Mouse (Mus musculus): ENCODE measurements around the gene Ccdc114.
"Not testable (repeated sequence)": the region's sequence is repeated elsewhere in the genome, so short reads cannot be mapped to it uniquely, and the experiment has no call there.

Ccdc114 gene

DNA sequence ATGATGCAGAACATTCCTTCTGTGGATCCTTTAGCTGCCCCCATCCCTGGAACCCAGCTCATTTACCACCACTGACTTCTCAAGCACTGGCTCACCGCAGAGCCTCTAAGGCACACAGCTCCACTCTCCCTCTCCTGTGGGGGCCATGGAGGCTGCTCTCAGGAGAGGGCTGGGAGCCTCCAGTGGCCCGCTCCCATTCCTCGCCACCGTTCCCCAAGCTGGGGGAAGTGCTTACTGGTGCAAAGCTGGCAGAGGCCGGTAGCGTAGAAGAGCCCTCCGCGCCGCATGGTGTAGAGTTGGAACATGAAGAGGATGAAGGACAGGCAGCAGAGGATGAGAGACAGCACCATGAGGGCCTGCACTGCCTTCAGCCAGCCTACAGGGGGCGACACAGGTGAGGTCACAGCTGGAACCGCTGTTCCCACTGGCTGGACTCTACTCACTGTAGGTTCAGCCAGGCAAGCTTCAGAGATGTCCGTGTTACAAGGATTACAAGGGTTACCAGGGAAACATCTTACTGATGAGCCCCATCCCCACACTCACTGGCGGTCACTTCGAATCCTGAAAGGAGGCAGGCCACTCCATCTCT is 4.7 kb upstream of the Ccdc114 start:
- in situ Hi-C loops (cut with MboI, MseI) = no loop called here

- in situ Hi-C loops (cut with MboI, MseI) = loop anchor here (5.0 kb wide), 2 partner anchors 117 to 177 kb away; no protein-coding TSS in a partner anchor
Observed at GRCm38 (mm10) chr7:45919761-45920160, 4.1 kb upstream of the Ccdc114 start.

- in situ Hi-C loops (cut with MboI, MseI) = loop anchor here (5.0 kb wide), 2 partner anchors 118 to 178 kb away; no protein-coding TSS in a partner anchor
Observed at GRCm38 (mm10) chr7:45920583-45921241, 3.2 kb upstream of the Ccdc114 start.

DNA sequence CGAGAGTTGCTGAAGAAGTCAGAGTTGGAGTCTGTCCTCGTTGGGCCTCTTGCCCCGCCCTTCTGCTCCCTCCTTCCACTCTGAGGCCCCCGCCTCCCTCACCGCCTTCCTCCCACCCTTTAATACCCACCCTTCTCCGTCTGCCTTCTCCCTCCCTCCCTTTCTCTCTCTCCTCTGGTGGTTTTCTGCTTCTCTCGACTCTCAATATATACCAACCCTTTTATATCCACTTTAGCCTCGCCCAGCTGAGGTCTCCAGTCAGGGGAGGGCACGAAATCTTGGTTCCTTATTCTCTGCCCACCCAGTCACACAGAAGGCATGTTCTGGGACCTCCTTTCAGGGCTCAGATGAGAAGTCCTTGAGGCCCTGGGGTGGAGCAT is 2.6 kb upstream of the Ccdc114 start, which contains the start of gene Emp3:
Gene Emp3 (minus strand): TSS at position 163 of the 380 bp plus-strand sequence.
- in situ Hi-C loops (cut with MboI, MseI) = loop anchor here (5.0 kb wide), 2 partner anchors 119 to 179 kb away; no protein-coding TSS in a partner anchor

DNA sequence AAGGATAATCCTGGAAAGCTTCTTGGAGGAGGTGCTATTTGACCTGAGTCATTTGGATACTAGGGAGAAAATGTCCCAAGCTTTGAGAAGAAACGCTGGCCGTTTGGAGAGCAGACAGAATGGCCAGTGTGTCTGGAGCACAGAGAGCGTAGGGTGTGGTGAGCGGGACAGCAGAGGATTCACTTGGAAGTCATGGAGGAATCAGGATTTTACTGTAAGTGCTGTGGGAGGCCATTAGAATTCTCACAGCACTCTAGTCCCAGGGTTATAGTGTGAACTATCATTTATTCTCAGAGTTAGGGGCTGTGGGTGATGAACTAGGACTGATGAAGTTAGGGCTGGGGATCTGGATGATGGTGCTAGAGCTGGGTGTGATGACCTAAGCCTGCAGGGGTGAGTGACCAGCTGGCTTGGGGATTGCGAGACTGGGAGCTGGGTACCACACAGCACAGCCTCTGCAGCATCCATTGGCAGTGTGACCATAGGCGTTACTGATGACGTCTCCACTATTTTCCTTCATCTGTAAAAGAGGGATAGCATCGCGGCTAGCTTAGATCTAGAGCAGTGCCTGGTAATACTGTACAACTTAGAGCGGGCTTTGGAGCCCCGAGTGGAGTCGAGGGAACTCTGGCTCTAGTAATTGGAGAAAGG is 1.8 kb upstream of the Ccdc114 start:
- in situ Hi-C loops (cut with MboI, MseI) = loop anchor here (5.0 kb wide), 2 partner anchors 120 to 180 kb away; no protein-coding TSS in a partner anchor

DNA sequence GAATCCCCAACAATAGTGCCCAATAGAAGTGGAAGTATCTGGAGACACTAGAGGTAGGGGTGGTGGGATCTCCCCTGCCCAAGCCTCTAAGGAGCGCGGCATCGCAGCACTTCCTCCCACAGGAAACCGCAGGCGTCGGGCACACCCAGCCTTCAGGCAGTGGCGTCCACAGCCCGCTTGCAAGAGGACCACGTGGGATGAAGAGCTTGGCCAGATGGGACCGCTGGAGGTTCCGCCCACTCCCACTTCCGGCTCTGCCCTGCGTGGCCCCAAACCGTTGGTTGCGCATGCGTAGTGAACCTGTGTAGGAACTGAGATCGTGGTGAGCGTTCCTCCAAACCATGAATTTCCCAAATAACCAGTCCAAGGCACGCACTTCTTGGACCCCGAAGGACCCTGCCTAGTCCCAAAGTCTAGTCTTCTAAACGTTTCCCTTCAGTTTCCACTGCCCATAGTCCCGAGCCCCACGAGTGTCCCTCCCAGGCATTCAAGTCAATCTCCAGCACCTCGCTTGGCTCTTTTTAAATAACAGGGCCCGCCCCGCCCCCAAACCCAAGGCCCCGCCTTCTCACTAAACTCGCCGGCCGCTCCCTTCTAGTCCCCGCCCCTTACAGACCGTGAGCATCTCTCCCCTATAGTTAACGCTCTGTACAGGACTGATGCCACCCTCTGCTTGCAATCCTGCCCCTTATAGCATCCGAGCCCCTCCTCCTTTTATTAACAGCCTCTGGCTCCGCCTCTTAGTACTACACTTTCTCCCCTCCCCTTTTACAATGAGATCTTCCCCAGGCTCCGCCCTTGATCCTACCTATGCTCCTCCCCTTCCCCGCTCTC is 727 bp upstream of the Ccdc114 start:
- in situ Hi-C loops (cut with MboI, MseI) = loop anchor here (5.0 kb wide), 2 partner anchors 121 to 181 kb away; no protein-coding TSS in a partner anchor

DNA sequence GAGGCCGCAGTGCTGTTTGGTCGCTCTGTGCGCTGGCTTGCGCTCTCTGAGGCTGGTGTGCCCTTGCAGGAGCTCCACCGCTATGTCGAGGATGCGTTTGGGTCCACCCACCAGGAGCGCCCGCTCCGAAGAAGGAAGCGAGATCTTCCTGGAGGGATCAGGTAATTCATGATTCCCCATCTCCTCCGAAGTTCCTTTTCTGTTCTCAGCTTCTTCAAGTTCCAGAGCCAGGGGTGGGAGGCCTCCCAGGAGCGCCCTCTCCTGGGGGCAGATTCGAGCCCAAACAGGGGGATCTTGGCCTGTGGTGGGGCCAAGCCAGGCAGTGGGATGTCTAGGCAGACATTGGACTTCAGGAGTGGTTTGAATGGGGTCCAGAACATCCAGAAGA is 551 bp downstream of the Ccdc114 start:
- in situ Hi-C loops (cut with MboI, MseI) = loop anchor here (5.0 kb wide), 2 partner anchors 122 to 182 kb away; no protein-coding TSS in a partner anchor

DNA sequence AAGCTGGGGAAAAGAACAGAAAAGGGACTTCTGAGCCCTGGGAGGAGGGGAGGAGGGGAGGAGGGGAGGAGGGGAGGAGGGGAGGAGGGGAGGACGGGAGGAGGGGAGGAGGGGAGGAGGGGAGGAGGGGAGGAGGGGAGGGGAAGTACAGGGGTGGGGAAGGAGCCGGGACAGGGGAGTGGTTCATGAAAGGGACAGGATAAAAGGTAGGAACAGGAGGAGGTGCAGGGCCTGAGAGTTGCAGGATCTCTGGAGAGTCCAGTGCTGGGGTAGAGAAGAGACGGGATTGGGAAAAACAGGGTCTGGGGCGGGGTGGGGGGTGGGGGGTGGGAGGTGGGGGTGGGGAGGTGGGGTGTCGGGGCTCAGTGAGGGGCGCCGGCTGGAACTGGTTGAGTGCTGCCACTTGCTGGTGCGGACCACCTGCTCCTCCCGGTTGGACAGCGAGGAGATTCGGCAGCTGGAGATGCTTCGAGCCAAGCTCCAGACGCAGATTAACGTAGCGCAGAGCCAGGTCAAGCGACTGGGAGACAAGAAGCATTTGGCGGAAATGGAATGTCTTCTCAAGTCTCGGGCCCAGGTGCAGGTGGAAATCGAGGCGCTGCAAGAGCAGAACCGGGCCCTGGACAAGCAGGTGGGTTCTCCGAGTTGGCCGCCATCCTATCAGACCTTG is 4.9 kb downstream of the Ccdc114 start:
- in situ Hi-C loops (cut with MboI, MseI) = no loop called here

DNA sequence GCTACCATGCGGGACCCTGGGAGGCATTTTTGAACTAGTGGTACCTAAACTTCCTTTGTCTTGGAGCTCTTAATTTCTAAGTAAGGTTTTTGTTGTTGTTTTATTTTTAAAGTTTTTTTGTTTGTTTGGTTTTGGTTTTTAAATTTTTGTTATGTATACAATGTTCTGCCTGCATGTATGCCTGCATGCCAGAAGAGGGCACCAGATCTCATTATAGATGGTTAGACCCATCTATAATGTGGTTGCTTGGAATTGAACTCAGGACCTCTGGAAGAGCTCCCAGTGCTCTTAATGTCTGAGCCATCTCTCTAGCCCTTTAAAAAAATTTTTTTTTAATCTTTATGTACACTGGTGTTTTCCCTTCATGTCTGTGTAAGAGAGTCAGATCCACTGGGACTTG is 5.8 kb downstream of the Ccdc114 start:
- in situ Hi-C loops (cut with MboI, MseI) = no loop called here

DNA sequence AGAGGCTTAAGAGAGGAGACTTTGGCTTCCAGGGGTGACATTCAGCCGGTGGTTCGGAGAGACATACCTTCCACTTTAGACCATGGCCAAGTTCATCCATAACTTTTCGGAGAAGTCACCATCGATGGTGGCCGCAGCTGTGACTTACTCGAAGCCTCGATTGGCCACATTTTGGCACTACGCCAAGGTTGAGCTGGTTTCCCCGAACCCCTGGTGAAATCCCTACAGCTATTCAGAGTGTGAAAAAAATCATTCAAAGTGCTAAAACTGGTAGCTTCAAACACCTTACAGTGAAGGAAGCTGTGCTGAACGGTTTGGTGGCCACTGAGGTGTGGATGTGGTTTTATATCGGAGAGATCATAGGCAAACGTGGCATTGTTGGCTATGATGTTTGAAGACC is 9.9 kb downstream of the Ccdc114 start:
- in situ Hi-C loops (cut with MboI, MseI) = not testable (repeated sequence)

DNA sequence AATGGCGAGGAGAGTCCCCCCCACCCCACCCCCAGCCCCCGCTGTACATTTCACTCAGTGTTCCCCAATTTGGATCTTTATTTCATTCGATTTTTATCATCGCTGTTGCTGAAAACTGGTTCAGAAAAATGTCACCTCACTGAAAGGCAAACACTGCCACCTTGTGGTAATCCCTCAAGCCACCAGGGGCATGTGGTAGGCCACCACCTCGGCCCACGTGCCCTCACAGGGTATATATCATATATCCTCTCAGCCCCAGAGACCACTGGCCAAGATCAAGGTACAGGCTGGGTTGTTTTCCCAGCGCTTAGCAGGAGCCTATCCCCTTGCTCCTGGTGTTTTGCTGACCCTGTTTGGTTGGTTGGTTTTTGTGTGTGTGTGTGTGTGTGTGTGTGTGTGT is 11.2 kb downstream of the Ccdc114 start:
- in situ Hi-C loops (cut with MboI, MseI) = no loop called here

- in situ Hi-C loops (cut with MboI, MseI) = loop anchor here (5.0 kb wide), 2 partner anchors 72 to 208 kb away; no protein-coding TSS in a partner anchor
Observed at GRCm38 (mm10) chr7:45939836-45940235, 16.0 kb downstream of the Ccdc114 start.

GRCm38 (mm10) chr7:45941986-45942385 is 18.1 kb downstream of the Ccdc114 start:
- in situ Hi-C loops (cut with MboI, MseI) = loop anchor here (5.0 kb wide), 2 partner anchors 70 to 210 kb away; no protein-coding TSS in a partner anchor

DNA sequence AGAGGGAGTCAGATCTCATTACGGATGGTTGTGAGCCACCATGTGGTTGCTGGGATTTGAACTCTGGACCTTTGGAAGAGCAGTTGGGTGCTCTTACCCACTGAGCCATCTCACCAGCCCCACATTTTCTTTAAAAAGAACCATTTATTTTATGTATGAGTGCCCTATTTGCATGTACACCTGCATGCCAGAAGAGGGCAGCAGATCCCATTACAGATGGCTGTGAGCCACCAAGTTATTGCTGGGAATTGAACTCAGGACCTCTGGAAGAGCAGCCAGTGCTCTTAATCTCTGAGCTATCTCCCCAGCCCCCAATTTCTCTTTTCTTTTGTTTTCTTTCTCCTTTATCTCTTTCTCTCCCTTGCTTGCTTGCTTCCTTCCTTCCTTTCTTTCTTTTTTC is 19.4 kb downstream of the Ccdc114 start:
- in situ Hi-C loops (cut with MboI, MseI) = loop anchor here (5.0 kb wide), 2 partner anchors 69 to 211 kb away; no protein-coding TSS in a partner anchor

- in situ Hi-C loops (cut with MboI, MseI) = no loop called here
Observed at GRCm38 (mm10) chr7:45949061-45949460, 25.2 kb downstream of the Ccdc114 start.

DNA sequence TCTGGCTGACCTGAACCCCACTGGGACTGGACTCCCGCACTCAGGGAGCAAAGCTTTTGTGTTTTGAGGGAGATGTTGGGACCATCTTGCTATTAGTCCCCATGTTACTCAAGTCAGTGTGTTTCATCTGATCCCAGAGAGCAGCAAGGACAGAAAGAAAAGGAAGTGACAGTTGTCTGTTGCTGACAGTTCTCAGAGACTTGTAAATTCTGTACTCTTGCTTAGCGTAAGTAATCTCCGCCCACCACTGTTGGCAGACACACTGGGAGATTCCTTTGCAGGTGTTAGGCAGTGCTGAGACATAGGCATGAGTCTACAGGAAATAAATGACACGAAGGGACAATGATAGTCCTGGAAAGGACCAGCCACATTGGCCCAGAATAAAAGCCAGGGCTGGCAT is 32.7 kb downstream of the Ccdc114 start:
- in situ Hi-C loops (cut with MboI, MseI) = loop anchor here (25.0 kb wide), 1 partner anchor 1269 kb away; no protein-coding TSS in a partner anchor

- in situ Hi-C loops (cut with MboI, MseI) = loop anchor here (10.0 to 25.0 kb wide), 2 partner anchors 463 to 1285 kb away; no protein-coding TSS in a partner anchor
Observed at GRCm38 (mm10) chr7:45971831-45972723, 48.2 kb downstream of the Ccdc114 start.

DNA sequence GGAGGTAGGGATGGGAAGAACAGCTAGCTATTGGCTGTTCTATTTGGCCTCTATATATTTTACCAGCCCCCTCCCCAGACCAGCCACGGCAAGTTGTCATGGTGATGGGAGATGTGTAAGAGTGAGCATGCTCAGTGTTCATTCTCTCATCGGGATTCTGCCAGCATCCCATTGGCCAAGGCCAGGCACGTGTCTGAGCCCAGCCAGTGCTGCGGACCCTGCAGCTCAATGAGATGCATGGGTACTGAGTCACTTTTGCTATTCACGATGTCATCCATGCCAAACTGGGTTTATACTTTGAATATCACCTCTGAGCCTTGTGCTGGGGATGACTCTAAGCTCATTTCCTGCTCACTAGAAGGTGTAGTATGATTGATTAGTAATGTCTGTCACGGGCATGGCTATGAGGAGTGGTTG is 49.4 kb downstream of the Ccdc114 start:
- in situ Hi-C loops (cut with MboI, MseI) = loop anchor here (10.0 to 25.0 kb wide), 2 partner anchors 462 to 1286 kb away; no protein-coding TSS in a partner anchor

DNA sequence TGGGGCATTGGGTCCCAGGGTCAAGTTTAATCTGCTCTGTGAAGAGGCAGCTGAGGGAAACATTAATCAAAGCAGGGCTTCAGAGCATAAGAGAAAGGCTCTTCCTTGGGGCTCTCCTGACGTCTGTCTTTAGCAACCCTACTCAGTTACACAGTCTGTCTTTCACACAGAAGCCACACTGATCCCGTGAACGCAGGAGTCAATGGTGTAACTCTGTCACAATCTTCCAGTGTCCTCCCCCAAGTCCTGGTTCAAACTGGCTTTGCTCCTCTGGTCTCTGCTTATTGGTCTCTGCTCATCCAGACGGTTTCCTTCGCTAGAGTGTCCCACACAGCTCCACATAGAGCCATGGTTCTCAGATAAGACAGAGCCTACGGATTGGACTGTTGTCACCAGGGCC is 50.2 kb downstream of the Ccdc114 start:
- in situ Hi-C loops (cut with MboI, MseI) = loop anchor here (10.0 to 25.0 kb wide), 2 partner anchors 461 to 1287 kb away; no protein-coding TSS in a partner anchor

All from T-helper 2 cell (primary cell).